Mouse (Mus musculus) heart, postnatal 0 days (tissue): ENCODE measurements at regions not wholly inside any gene's neighbourhood (a gene's known extent, or its start where the extent isn't known, plus 50 kb on each side); places are given as distances from the start of the nearest gene placed in this dataset.

Experiments used
- CTCF ChIP-seq: IDR thresholded peaks from 2 replicates; pipeline ENCODE4 v1.5.1; 2016; ENCODE audit warnings: antibody characterized with exemption, control low read depth, low read depth
- EP300 ChIP-seq: IDR thresholded peaks from 2 replicates; pipeline ENCODE4 v1.6.1; 2016; ENCODE audit warnings: antibody characterized with exemption, low read depth

DNA sequence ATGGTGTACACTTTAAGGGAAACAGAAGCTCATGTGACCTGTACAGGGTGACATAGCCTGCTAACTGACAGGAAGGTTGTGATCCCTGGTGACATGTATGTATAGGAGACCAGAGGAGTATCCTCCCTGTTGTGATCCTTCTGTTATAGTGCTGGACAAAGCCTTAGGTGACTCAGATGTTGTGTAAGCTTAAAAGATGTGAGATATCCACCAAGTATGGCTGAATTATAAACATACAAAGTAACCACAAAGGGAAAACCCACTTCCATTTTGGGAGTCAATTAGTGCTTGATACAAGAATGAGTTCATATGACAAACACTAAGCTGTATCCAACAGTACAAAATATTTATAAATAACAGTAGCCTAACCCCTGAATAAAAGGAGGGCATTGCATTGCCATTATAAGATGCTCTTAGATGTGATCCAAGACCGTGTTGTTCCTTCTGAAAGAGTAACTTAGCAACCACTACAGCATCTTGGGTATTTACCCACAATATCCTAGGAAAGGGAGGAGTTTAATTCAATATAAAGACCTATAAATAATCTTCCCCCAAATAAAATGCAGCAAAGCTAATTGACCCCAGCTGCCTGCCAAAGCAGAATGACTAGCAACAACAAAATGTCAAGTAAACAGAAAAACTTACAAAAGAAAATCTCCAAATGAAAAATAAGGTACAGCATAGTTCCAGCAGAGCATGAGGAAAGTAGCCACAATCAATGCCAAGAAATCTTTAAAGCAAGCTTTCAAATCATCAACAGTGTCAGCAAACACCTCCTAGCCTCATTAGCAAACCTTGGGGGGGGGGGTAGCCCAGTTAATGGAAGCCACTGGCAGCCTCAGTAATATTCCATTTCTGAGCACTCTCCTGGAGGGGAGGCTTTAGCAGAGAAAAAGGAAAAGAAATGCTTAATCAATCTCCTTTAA lies 1339.6 kb downstream of the Zfp704 start:
- TF ChIP-seq CTCF (no peak), EP300 (no peak)
